Mouse (Mus musculus) frontal cortex, adult 2 months (tissue): ENCODE data around the gene Olfr666. TPM values are rescaled to one million over a fixed set of nuclear protein-coding genes. Genes with fewer than 3 reads are reported as not detected.
"Not testable (repeated sequence)": the region's sequence is repeated elsewhere in the genome, so short reads cannot be mapped to it uniquely, and the experiment has no call there.

Experiments used
- DNase-seq, 2 experiments: peaks; one replicate each; pipeline ENCODE4 v3.0.0; 2022; ENCODE audit warnings: low spot score in 1 of 2; ENCODE audit errors: extremely low spot score in 1 of 2
- polyA plus RNA-seq: library from polyadenylated mRNA; depleted of rRNA; stranded (reverse); fragments of >200 nt; gene quantifications from 2 replicates; pipeline ENCODE4 v1.2.3, GENCODE M21; 2012; rRNA removed

Gene Olfr666
- polyA plus RNA-seq = not detected in 2 replicates

- no peak for DNase-seq
These were observed at the start of gene Olfr666 for GRCm38 (mm10) chr7:104895852-104896251. Gene Olfr666, minus strand, starts transcription at chr7:104895952.

GRCm38 (mm10) chr7:104933940-104934339 lies 38.2 kb upstream of the Olfr666 start, which contains the start of gene Olfr669:
Gene Olfr669, plus strand, starts transcription at chr7:104934240.
- no peak for DNase-seq

GRCm38 (mm10) chr7:104927957-104928356 lies 32.2 kb upstream of the Olfr666 start, which contains the start of gene Olfr668:
Gene Olfr668, minus strand, starts transcription at chr7:104928057.
- DNase-seq = no peak

GRCm38 (mm10) chr7:104921382-104921781 lies 25.6 kb upstream of the Olfr666 start, which contains the start of gene Olfr667:
Gene Olfr667, minus strand, starts transcription at chr7:104921482.
- no peak for DNase-seq

GRCm38 (mm10) chr7:104877731-104878130 lies 18.0 kb downstream of the Olfr666 start, which contains the start of gene Olfr665:
Gene Olfr665, plus strand, starts transcription at chr7:104878031.
- DNase-seq = no peak

GRCm38 (mm10) chr7:104861381-104861780 lies 34.4 kb downstream of the Olfr666 start:
- DNase-seq = no peak

GRCm38 (mm10) chr7:104857683-104858082 lies 38.1 kb downstream of the Olfr666 start:
- no peak for DNase-seq

- DNase-seq = not testable (repeated sequence)
These were observed 39.0 kb downstream of the Olfr666 start, which contains the start of gene Usp17la for GRCm38 (mm10) chr7:104856709-104857108. Gene Usp17la, plus strand, starts transcription at chr7:104857009.

GRCm38 (mm10) chr7:104855248-104855750 lies 40.5 kb downstream of the Olfr666 start:
- no peak for DNase-seq

- not testable (repeated sequence) for DNase-seq
These were observed 44.2 kb downstream of the Olfr666 start for GRCm38 (mm10) chr7:104851546-104851945.

GRCm38 (mm10) chr7:104843731-104844287 lies 51.9 kb downstream of the Olfr666 start:
- no peak for DNase-seq

GRCm38 (mm10) chr7:104842503-104842902 lies 53.2 kb downstream of the Olfr666 start, which contains the start of gene Usp17lb:
Gene Usp17lb, minus strand, starts transcription at chr7:104842603.
- no peak for DNase-seq

Other genes starting within 250 kb of the Olfr666 start
- 0.06 TPM in 1 of 2 replicates, not detected in the other for gene Olfr658, start 248.6 kb downstream of the Olfr666 start, polyA plus RNA-seq
- gene Olfr659, start 229.2 kb downstream of the Olfr666 start, polyA plus RNA-seq = not detected in 2 replicates
- 0.11 TPM in 1 of 2 replicates, not detected in the other for gene Olfr661, start 209.5 kb downstream of the Olfr666 start, polyA plus RNA-seq
- not detected in 2 replicates for gene Usp17le, start 118.5 kb downstream of the Olfr666 start, polyA plus RNA-seq
- gene Usp17lb, start 53.3 kb downstream of the Olfr666 start, polyA plus RNA-seq = not detected in 2 replicates
- not detected in 2 replicates for gene Usp17la, start 38.9 kb downstream of the Olfr666 start, polyA plus RNA-seq
- gene Olfr665, start 17.9 kb downstream of the Olfr666 start, polyA plus RNA-seq = not detected in 2 replicates
- not detected in 2 replicates for gene Olfr667, start 25.5 kb upstream of the Olfr666 start, polyA plus RNA-seq
- not detected in 2 replicates for gene Olfr668, start 32.1 kb upstream of the Olfr666 start, polyA plus RNA-seq
- gene Olfr669, start 38.3 kb upstream of the Olfr666 start, polyA plus RNA-seq = 0.23 TPM in 1 of 2 replicates, not detected in the other
- not detected in 2 replicates for gene Olfr670, start 66.7 kb upstream of the Olfr666 start, polyA plus RNA-seq
- not detected in 2 replicates for gene Olfr671, start 83.2 kb upstream of the Olfr666 start, polyA plus RNA-seq
- gene Olfr672, start 106.1 kb upstream of the Olfr666 start, polyA plus RNA-seq = not detected in 2 replicates
- gene Olfr675, start 132.5 kb upstream of the Olfr666 start, polyA plus RNA-seq = not detected in 2 replicates
- gene Olfr676, start 136.7 kb upstream of the Olfr666 start, polyA plus RNA-seq = 0.19 TPM in 1 of 2 replicates, not detected in the other
- not detected in 2 replicates for gene Olfr677, start 155.4 kb upstream of the Olfr666 start, polyA plus RNA-seq
- gene Olfr678, start 168.5 kb upstream of the Olfr666 start, polyA plus RNA-seq = not detected in 2 replicates
- not detected in 2 replicates for gene Olfr679, start 185.3 kb upstream of the Olfr666 start, polyA plus RNA-seq
- gene Olfr680-ps1, start 196.9 kb upstream of the Olfr666 start, polyA plus RNA-seq = not detected in 2 replicates
- gene Olfr681, start 220.9 kb upstream of the Olfr666 start, polyA plus RNA-seq = 0.19 TPM in 1 of 2 replicates, not detected in the other